Mouse (Mus musculus) MEL (cell line): ENCODE data around the gene Deaf1.

Experiments used
- CHD1 ChIP-seq: IDR thresholded peaks from 2 replicates; pipeline ENCODE4 v1.6.1; 2012; ENCODE audit warnings: low read depth, mild to moderate bottlenecking, inconsistent platforms, low read length, improper control_type of control experiment
- CHD2 ChIP-seq: IDR thresholded peaks from 2 replicates; pipeline ENCODE4 v1.6.1; 2011; ENCODE audit warnings: low read length, improper control_type of control experiment
- CTCF ChIP-seq, 3 experiments: IDR thresholded peaks in 2 of 3; conservative IDR thresholded peaks in 1 of 3; 2 replicates each; pipeline ENCODE4 v1.5.1; 2011 to 2012; ENCODE audit warnings: low read length in 3 of 3, low read depth in 2 of 3, mild to moderate bottlenecking in 2 of 3, improper control_type of control experiment in 1 of 3, inconsistent platforms in 1 of 3, mixed read lengths in 1 of 3, moderate library complexity in 1 of 3; ENCODE audit not compliant: control insufficient read depth in 1 of 3, insufficient read depth in 1 of 3, poor library complexity in 1 of 3, severe bottlenecking in 1 of 3
- E2F4 ChIP-seq: IDR thresholded peaks from 2 replicates; pipeline ENCODE4 v1.6.1; 2011; ENCODE audit warnings: low read depth, low read length, improper control_type of control experiment, borderline replicate concordance
- ELF1 ChIP-seq: IDR thresholded peaks from 2 replicates; pipeline ENCODE4 v1.6.1; 2014; ENCODE audit warnings: low read depth, mild to moderate bottlenecking, inconsistent platforms, low read length, improper control_type of control experiment, moderate library complexity
- EP300 ChIP-seq, 2 experiments: IDR thresholded peaks; 2 replicates each; pipeline ENCODE4 v1.6.1; 2011; ENCODE audit warnings: improper control_type of control experiment in 2 of 2, low read length in 2 of 2, low read depth in 1 of 2, mild to moderate bottlenecking in 1 of 2
- MAFK ChIP-seq: IDR thresholded peaks from 2 replicates; pipeline ENCODE4 v1.6.1; 2011; ENCODE audit warnings: low read depth, mild to moderate bottlenecking, low read length, improper control_type of control experiment, borderline replicate concordance
- MAX ChIP-seq: IDR thresholded peaks from 2 replicates; pipeline ENCODE4 v1.6.1; 2011; ENCODE audit warnings: low read length, improper control_type of control experiment
- MEF2A ChIP-seq: IDR thresholded peaks from 2 replicates; pipeline ENCODE4 v1.6.1; 2014; ENCODE audit warnings: low read depth, mild to moderate bottlenecking, inconsistent platforms, low read length, improper control_type of control experiment; ENCODE audit not compliant: poor library complexity, insufficient replicate concordance, severe bottlenecking; ENCODE audit errors: extremely low read depth
- POLR2A ChIP-seq, 2 experiments: IDR thresholded peaks; 2 replicates each; pipeline ENCODE4 v1.6.1; 2011 to 2012; ENCODE audit warnings: low read length in 2 of 2, mild to moderate bottlenecking in 2 of 2, control low read depth in 1 of 2, improper control_type of control experiment in 1 of 2, low read depth in 1 of 2, moderate library complexity in 1 of 2; ENCODE audit not compliant: control insufficient read depth in 1 of 2, insufficient read depth in 1 of 2, poor library complexity in 1 of 2
- POLR2AphosphoS5 ChIP-seq: IDR thresholded peaks from 2 replicates; pipeline ENCODE4 v1.6.1; 2012; ENCODE audit warnings: low read depth, borderline replicate concordance, mild to moderate bottlenecking, inconsistent platforms, low read length, moderate library complexity, mixed read lengths
- RAD21 ChIP-seq: IDR thresholded peaks from 2 replicates; pipeline ENCODE4 v1.6.1; 2011; ENCODE audit warnings: mild to moderate bottlenecking, low read depth, low read length, improper control_type of control experiment
- TAL1 ChIP-seq: IDR thresholded peaks from 2 replicates; pipeline ENCODE4 v1.6.1; 2012; ENCODE audit warnings: mild to moderate bottlenecking, inconsistent platforms, low read length, moderate library complexity, mixed read lengths
- ZMIZ1 ChIP-seq: IDR thresholded peaks from 2 replicates; pipeline ENCODE4 v1.6.1; 2012; ENCODE audit warnings: low read depth, mild to moderate bottlenecking, inconsistent platforms, low read length, improper control_type of control experiment, moderate library complexity

GRCm38 (mm10) chr7:141365049-141365445 is 37.6 kb upstream of the Deaf1 start:
- TF ChIP-seq CTCF (IDR thresholded peaks at IDR 0.05 in 2 of 3, conservative IDR thresholded peaks at IDR 0.05 in 1 of 3; ENCODE audit: control insufficient read depth in 1 of 3, insufficient read depth in 1 of 3, low read depth in 2 of 3, low read length in 3 of 3, poor library complexity in 1 of 3, severe bottlenecking in 1 of 3) (no peak), POLR2A (IDR thresholded peaks at IDR 0.05; ENCODE audit: control insufficient read depth in 1 of 2, insufficient read depth in 1 of 2, low read depth in 1 of 2, low read length in 2 of 2, poor library complexity in 1 of 2) (no peak), EP300 (IDR thresholded peaks at IDR 0.05; ENCODE audit: low read depth in 1 of 2, low read length in 2 of 2) (no peak), POLR2AphosphoS5 (no peak), MAFK (no peak), MEF2A (no peak), MAX (no peak), ZMIZ1 (no peak), CHD1 (no peak), TAL1 (no peak), ELF1 (no peak), CHD2 (no peak), E2F4 (no peak), RAD21 (no peak)
